Mouse (Mus musculus) lung, adult 2 months (tissue): ENCODE results near the gene Scd2.
"Not testable (repeated sequence)": the region's sequence is repeated elsewhere in the genome, so short reads cannot be mapped to it uniquely, and the experiment has no call there.

Experiments
- CTCF ChIP-seq: fragments of 200-500 bp; IDR thresholded peaks from 2 replicates; pipeline ENCODE4 v1.5.1; 2011; ENCODE audit warnings: mild to moderate bottlenecking, low read length, control low read depth; ENCODE audit not compliant: insufficient read depth
- POLR2A ChIP-seq: fragments of 200-500 bp; IDR thresholded peaks from 2 replicates; pipeline ENCODE4 v1.6.1; 2011; ENCODE audit warnings: low read depth, mild to moderate bottlenecking, control low read depth, low read length, borderline replicate concordance; ENCODE audit errors: extremely low read depth

- TF ChIP-seq CTCF, POLR2A: not testable (repeated sequence)
Measured at GRCm38 (mm10) chr19:44254106-44254505, 39.4 kb upstream of the Scd2 start.
